Mouse (Mus musculus): ENCODE data around the gene Slc51b. TPM values are rescaled to one million over a fixed set of nuclear protein-coding genes. Genes with fewer than 3 reads are reported as not detected.

The Slc51b gene
- polyA plus RNA-seq (2012; rRNA removed) (not detected in 2 replicates), polyA plus RNA-seq (2014; fragmentation: Nextera tagmentation; extraction: Ambion mirVana) (not detected in 2 replicates)

DNA sequence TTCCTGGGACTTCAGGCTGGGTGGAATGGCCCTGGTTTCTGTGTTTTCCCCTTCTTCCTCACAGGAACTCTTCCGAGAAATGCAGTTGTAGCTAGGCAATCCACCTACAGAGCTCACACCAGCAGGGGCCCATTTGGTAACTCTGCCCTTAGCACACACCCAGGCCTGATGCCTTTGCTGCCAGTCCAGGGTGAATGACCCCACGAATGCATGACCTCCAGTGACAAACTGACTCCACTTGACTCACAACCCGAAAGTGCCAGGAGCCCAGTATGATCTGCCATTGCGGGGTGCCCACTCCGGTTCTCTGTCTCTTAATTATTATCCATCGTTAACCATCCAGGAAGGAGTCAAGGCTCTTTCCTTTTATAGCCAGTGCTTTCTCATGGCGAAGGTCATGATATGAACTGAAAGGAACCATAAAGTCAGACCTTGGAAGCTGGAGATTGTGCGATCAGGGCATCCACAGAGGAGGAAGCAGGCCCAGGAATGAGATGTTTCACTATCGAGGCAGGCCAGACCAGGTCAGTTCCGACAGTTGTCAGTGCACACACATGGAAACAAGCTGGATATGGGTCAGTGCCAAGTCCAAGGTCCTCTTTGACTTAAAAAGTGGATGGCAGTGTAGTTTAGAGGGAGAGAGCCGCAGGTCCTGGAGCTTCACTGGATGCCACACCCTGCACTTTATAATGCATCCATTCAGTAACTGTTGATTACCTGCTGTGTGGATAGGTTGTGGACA, at the start of gene Slc51b:
Gene Slc51b, minus strand, starts transcription at position 196 of the 742 bp plus-strand sequence.
- H3K36me3 ChIP-seq (ENCODE audit: control insufficient read depth, insufficient read depth, low read length) = no peaks in the 10 kb centered on the region
- H3K27me3 ChIP-seq (ENCODE audit: control insufficient read depth, insufficient read depth, low read length) = no peaks in the 10 kb centered on the region
- TF ChIP-seq POLR2A (IDR thresholded peaks at IDR 0.05; ENCODE audit: borderline replicate concordance, extremely low read depth, insufficient read depth, insufficient read length) = no peak
- H3K4me1 ChIP-seq (ENCODE audit: control insufficient read depth, insufficient read depth, low read length) = no peaks in the 10 kb centered on the region
- H3K27ac ChIP-seq (replicated peaks; ENCODE audit: low read depth, low read length) = no peak within 1 kb of the TSS
- WGBS = 73% methylated on average over 11 of the region's 11 CpGs
- H3K9ac ChIP-seq (ENCODE audit: low read depth, low read length, severe bottlenecking) = no peak within 1 kb of the TSS
- no peak within 1 kb of the TSS for H3K4me2 ChIP-seq (replicated peaks; ENCODE audit: low read depth, low read length, severe bottlenecking)
- DNase-seq (ENCODE audit: low spot score) (no peak), ATAC-seq (ENCODE audit: low FRiP score, low read depth) (no peak)
- H3K9me3 ChIP-seq (ENCODE audit: control insufficient read depth, low read length) = no peaks in the 10 kb centered on the region
- H3K4me3 ChIP-seq (replicated peaks; ENCODE audit: low read length) = no peak within 1 kb of the TSS

DNA sequence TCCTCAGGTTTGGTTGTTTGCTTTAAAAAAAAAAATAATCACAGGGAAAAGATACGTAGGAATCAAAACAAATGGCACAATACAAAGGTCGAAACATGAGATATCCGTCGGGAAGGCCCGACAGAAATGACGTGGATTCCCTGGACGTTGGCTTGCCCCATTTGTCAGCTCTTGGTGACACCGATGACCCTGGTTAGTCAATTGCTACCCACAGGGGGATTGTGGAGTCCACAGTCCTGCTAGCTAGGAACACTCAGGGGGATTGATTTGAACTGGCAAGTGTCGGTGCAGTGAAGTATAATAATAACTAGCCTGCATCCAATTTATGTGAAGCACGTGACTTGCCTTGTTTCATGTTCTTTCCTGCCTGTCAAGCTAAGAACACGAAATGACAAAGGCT, 44.9 kb upstream of the Slc51b start:
- Histone ChIP-seq H3K4me2 (replicated peaks; ENCODE audit: low read depth, low read length, severe bottlenecking) (no peak overlapping the region), H3K9ac (ENCODE audit: low read depth, low read length, severe bottlenecking) (no peak overlapping the region), H3K4me3 (replicated peaks; ENCODE audit: low read length) (no peak overlapping the region), H3K4me1 (ENCODE audit: control insufficient read depth, insufficient read depth, low read length) (no peaks in the 10 kb centered on the region), H3K27ac (replicated peaks; ENCODE audit: low read depth, low read length) (no peak overlapping the region), H3K36me3 (ENCODE audit: control insufficient read depth, insufficient read depth, low read length) (peaks cover 53% of the 10 kb centered on the region), H3K9me3 (ENCODE audit: control insufficient read depth, low read length) (no peaks in the 10 kb centered on the region), H3K27me3 (ENCODE audit: control insufficient read depth, insufficient read depth, low read length) (no peaks in the 10 kb centered on the region)
- ATAC-seq (ENCODE audit: low FRiP score, low read depth) (no peak), DNase-seq (ENCODE audit: low spot score) (no peak)
- no peak for TF ChIP-seq POLR2A (IDR thresholded peaks at IDR 0.05; ENCODE audit: borderline replicate concordance, extremely low read depth, insufficient read depth, insufficient read length)
- 64% methylated on average over 11 of the region's 11 CpGs for WGBS

DNA sequence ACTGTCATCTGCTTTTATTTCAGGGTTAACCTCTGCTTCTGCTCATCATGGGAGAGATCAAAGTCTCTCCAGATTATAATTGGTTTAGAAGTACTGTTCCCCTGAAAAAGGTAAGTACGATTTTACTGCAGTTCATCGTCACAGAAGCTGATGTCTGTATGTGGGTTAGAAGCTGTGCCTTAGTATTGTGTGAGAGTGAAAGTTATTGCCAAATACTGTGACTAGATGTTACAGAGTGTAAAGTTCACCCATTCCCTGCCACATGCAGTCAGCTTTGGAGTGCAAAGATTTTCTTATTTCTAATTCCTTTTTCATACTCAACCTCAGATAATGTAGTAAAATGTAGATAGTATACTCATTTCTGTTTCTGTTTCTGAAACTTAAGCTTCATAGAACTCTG, 42.5 kb upstream of the Slc51b start:
- H3K4me2 ChIP-seq (replicated peaks; ENCODE audit: low read depth, low read length, severe bottlenecking) = no peak overlapping the region
- WGBS = 89% methylated on average over 2 of the region's 2 CpGs
- no peak for ATAC-seq (ENCODE audit: low FRiP score, low read depth)
- no peaks in the 10 kb centered on the region for H3K9me3 ChIP-seq (ENCODE audit: control insufficient read depth, low read length)
- peaks cover 9% of the 10 kb centered on the region; the same call in 1 of the 2 replicates for H3K4me1 ChIP-seq (ENCODE audit: control insufficient read depth, insufficient read depth, low read length)
- no peak for TF ChIP-seq POLR2A (IDR thresholded peaks at IDR 0.05; ENCODE audit: borderline replicate concordance, extremely low read depth, insufficient read depth, insufficient read length)
- H3K27ac ChIP-seq (replicated peaks; ENCODE audit: low read depth, low read length) = no peak overlapping the region
- no peak for DNase-seq (ENCODE audit: low spot score)
- H3K27me3 ChIP-seq (ENCODE audit: control insufficient read depth, insufficient read depth, low read length) = no peaks in the 10 kb centered on the region
- H3K4me3 ChIP-seq (replicated peaks; ENCODE audit: low read length) = no peak overlapping the region
- peaks cover 38% of the 10 kb centered on the region for H3K36me3 ChIP-seq (ENCODE audit: control insufficient read depth, insufficient read depth, low read length)
- no peak overlapping the region for H3K9ac ChIP-seq (ENCODE audit: low read depth, low read length, severe bottlenecking)

DNA sequence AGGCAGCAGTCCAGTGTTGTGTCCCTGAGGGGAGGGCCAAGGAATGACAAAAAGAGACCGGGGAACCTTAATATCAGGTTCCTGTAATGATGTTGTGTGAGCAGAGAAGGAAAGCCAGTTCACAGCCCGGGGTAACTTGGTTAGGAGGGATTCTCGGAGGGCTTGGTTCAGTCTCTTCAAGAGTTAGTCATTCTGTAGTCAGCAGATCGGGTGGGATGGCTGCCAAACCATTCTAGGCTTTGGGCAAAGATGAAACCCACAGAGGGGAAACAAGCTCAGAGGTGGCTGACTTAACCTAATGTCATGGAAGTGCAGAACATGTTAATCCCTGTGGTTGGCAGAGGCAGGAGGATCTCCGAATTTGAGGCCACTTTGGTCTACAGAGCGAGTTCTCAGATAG, 41.4 kb upstream of the Slc51b start:
- H3K9ac ChIP-seq (ENCODE audit: low read depth, low read length, severe bottlenecking) = no peak overlapping the region
- H3K9me3 ChIP-seq (ENCODE audit: control insufficient read depth, low read length) = no peaks in the 10 kb centered on the region
- no peak for DNase-seq (ENCODE audit: low spot score)
- 92% methylated on average over 6 of the region's 6 CpGs for WGBS
- ATAC-seq (ENCODE audit: low FRiP score, low read depth) = no peak
- peaks cover 28% of the 10 kb centered on the region for H3K36me3 ChIP-seq (ENCODE audit: control insufficient read depth, insufficient read depth, low read length)
- no peaks in the 10 kb centered on the region for H3K27me3 ChIP-seq (ENCODE audit: control insufficient read depth, insufficient read depth, low read length)
- no peak overlapping the region for H3K4me2 ChIP-seq (replicated peaks; ENCODE audit: low read depth, low read length, severe bottlenecking)
- H3K27ac ChIP-seq (replicated peaks; ENCODE audit: low read depth, low read length) = no peak overlapping the region
- H3K4me1 ChIP-seq (ENCODE audit: control insufficient read depth, insufficient read depth, low read length) = peaks cover 9% of the 10 kb centered on the region; the same call in 1 of the 2 replicates
- no peak overlapping the region for H3K4me3 ChIP-seq (replicated peaks; ENCODE audit: low read length)
- TF ChIP-seq POLR2A (IDR thresholded peaks at IDR 0.05; ENCODE audit: borderline replicate concordance, extremely low read depth, insufficient read depth, insufficient read length) = no peak

DNA sequence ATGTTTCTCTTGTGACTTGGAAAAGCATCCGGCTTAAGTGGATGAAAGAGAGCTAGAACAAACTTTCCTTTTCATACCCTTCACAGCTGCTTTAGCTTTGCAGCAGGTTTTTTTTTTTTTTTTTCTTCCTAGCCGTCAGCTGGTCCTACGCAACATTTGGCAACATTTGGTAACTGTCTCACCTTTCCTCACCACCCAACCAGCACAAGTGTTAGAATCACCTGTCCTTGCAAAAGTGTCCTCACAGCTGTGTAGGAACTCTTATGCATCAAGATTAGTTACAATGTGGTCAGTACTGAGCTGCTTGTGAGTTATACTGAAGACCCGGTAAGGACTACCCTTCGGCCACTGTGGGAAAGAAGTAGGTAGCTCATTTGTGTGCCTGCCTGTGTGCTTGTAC, 39.8 kb upstream of the Slc51b start:
- no peak overlapping the region for H3K27ac ChIP-seq (replicated peaks; ENCODE audit: low read depth, low read length)
- no peak overlapping the region for H3K9ac ChIP-seq (ENCODE audit: low read depth, low read length, severe bottlenecking)
- no peak for ATAC-seq (ENCODE audit: low FRiP score, low read depth)
- DNase-seq (ENCODE audit: low spot score) = no peak
- peaks cover 15% of the 10 kb centered on the region for H3K36me3 ChIP-seq (ENCODE audit: control insufficient read depth, insufficient read depth, low read length)
- no peak for TF ChIP-seq POLR2A (IDR thresholded peaks at IDR 0.05; ENCODE audit: borderline replicate concordance, extremely low read depth, insufficient read depth, insufficient read length)
- H3K9me3 ChIP-seq (ENCODE audit: control insufficient read depth, low read length) = no peaks in the 10 kb centered on the region
- H3K4me1 ChIP-seq (ENCODE audit: control insufficient read depth, insufficient read depth, low read length) = peaks cover 9% of the 10 kb centered on the region; the same call in 1 of the 2 replicates
- H3K4me2 ChIP-seq (replicated peaks; ENCODE audit: low read depth, low read length, severe bottlenecking) = peak overlapping the region; percentile 72; the same call in 1 of the 2 replicates
- no peaks in the 10 kb centered on the region for H3K27me3 ChIP-seq (ENCODE audit: control insufficient read depth, insufficient read depth, low read length)
- no peak overlapping the region for H3K4me3 ChIP-seq (replicated peaks; ENCODE audit: low read length)
- 68% methylated on average over 5 of the region's 5 CpGs for WGBS

Data from limb, embryonic 14.5 days (tissue).